In the genomic region with DNA sequence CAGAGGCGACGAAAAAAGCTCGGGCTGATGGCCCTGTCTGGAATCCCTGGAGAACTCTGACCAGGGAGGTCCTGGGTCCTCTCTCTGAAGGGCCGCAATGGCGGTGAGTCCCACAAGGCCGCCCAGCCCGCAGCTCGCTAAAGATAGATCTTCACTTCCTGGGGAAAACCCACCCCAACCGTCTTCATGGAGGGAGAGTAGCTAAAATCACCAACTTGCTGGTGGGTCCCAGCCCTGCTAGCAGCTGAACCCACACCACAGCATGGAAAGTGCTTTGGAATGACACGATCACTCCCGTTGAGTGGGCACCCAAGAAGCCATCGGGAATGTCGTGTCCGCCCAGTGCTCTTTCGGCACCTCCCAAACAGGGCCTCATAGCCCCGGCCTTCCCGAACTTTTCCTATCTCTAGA, we compare ENCODE assay signal across 7 mouse cellular contexts. TPM values are rescaled to one million over a fixed set of nuclear protein-coding genes. Genes with fewer than 3 reads are reported as not detected.
DNase-seq lines count a peak whose midpoint lies in the region; ATAC-seq and TF ChIP-seq lines count a peak whose summit lies in the region.

No protein-coding gene starts in this region.

- H3K27me3 ChIP-seq in lung, embryonic 15.5 days = no peaks in the 10 kb centered on the region
- H3K27me3 ChIP-seq in forebrain, embryonic 11.5 days (ENCODE audit: control insufficient read depth, insufficient read depth, low read length) = no peaks in the 10 kb centered on the region
- no peaks in the 10 kb centered on the region for H3K27me3 ChIP-seq in limb, embryonic 10.5 days (ENCODE audit: low read depth, poor library complexity, severe bottlenecking)
- no peaks in the 10 kb centered on the region for H3K27me3 ChIP-seq in small intestine, adult 2 months (ENCODE audit: control insufficient read depth, insufficient read depth, low read length)

- WGBS in lung, embryonic 15.5 days = 71% methylated on average over 17 of the region's 17 CpGs
- 78% methylated on average over 17 of the region's 17 CpGs for WGBS in forebrain, embryonic 11.5 days
- 81% methylated on average over 17 of the region's 17 CpGs for WGBS in limb, embryonic 10.5 days
- WGBS in small intestine, adult 2 months = 19% methylated on average over 17 of the region's 17 CpGs

- H3K36me3 ChIP-seq in lung, embryonic 15.5 days = peaks cover 49% of the 10 kb centered on the region
- H3K36me3 ChIP-seq in forebrain, embryonic 11.5 days (ENCODE audit: control insufficient read depth, insufficient read depth, low read length) = peaks cover 23% of the 10 kb centered on the region
- H3K36me3 ChIP-seq in limb, embryonic 10.5 days = peaks cover 63% of the 10 kb centered on the region
- H3K36me3 ChIP-seq in small intestine, adult 2 months (ENCODE audit: control insufficient read depth, insufficient read depth, low read length) = peaks cover 22% of the 10 kb centered on the region

- TF ChIP-seq CTCF in small intestine, adult 2 months (IDR thresholded peaks at IDR 0.05; ENCODE audit: extremely low read depth, insufficient read length, insufficient replicate concordance, low read depth, low read length) = no peak

- no peak for DNase-seq in lung, adult 18-20 months
- DNase-seq in forebrain, embryonic 11.5 days (ENCODE audit: low spot score) = no peak
- no peak for DNase-seq in limb, embryonic 10.5 days (ENCODE audit: low spot score)
- no peak for DNase-seq in left cerebral cortex, adult 8-10 months (ENCODE audit: low spot score in 2 of 2)

- no peak for TF ChIP-seq POLR2A in small intestine, adult 2 months (IDR thresholded peaks at IDR 0.05; ENCODE audit: low read depth, low read length)

- ATAC-seq in lung, embryonic 15.5 days (ENCODE audit: borderline replicate concordance, extremely low read depth, low FRiP score, low TSS enrichment) = no peak
- no peak for ATAC-seq in forebrain, embryonic 11.5 days (replicated peaks; ENCODE audit: low FRiP score)
- ATAC-seq in megakaryocyte-erythroid progenitor cell, adult 5-6 weeks (replicated peaks; ENCODE audit: low FRiP score, low TSS enrichment, poor library complexity, severe bottlenecking) = no peak

- peaks cover 37% of the 10 kb centered on the region for H3K4me1 ChIP-seq in lung, embryonic 15.5 days
- H3K4me1 ChIP-seq in forebrain, embryonic 11.5 days (replicated peaks; ENCODE audit: control insufficient read depth, insufficient read depth, low read length) = peaks cover 19% of the 10 kb centered on the region
- H3K4me1 ChIP-seq in limb, embryonic 10.5 days = peaks cover 55% of the 10 kb centered on the region
- peaks cover 17% of the 10 kb centered on the region for H3K4me1 ChIP-seq in small intestine, adult 2 months (ENCODE audit: control insufficient read depth, insufficient read depth, insufficient read length, low read length)

- no peaks in the 10 kb centered on the region for H3K9me3 ChIP-seq in lung, embryonic 15.5 days
- H3K9me3 ChIP-seq in forebrain, embryonic 11.5 days (ENCODE audit: control insufficient read depth, low read length) = no peaks in the 10 kb centered on the region
- no peaks in the 10 kb centered on the region for H3K9me3 ChIP-seq in limb, embryonic 10.5 days (replicated peaks)

- no peak overlapping the region for H3K9ac ChIP-seq in lung, embryonic 15.5 days
- no peak overlapping the region for H3K9ac ChIP-seq in forebrain, embryonic 11.5 days (ENCODE audit: low read length)

- H3K4me3 ChIP-seq in lung, embryonic 15.5 days = peak overlapping the region; percentile 89
- H3K4me3 ChIP-seq in forebrain, embryonic 11.5 days (ENCODE audit: low read depth, low read length) = peak overlapping the region; percentile 69
- peak overlapping the region; percentile 62 for H3K4me3 ChIP-seq in limb, embryonic 10.5 days
- peak overlapping the region; percentile 92 for H3K4me3 ChIP-seq in small intestine, adult 2 months (ENCODE audit: low read depth, low read length)

- peak overlapping the region; percentile 93 for H3K4me2 ChIP-seq in lung, embryonic 15.5 days
- peak overlapping the region; percentile 99; the same call in 1 of the 2 replicates for H3K4me2 ChIP-seq in forebrain, embryonic 11.5 days (ENCODE audit: low read depth, low read length, severe bottlenecking)

- peak overlapping the region; percentile 95; the same call in 1 of the 2 replicates for H3K27ac ChIP-seq in lung, embryonic 15.5 days
- no peak overlapping the region for H3K27ac ChIP-seq in forebrain, embryonic 11.5 days (ENCODE audit: low read depth, low read length)
- peak overlapping the region; percentile 91 for H3K27ac ChIP-seq in limb, embryonic 10.5 days
- peak overlapping the region; percentile 83 for H3K27ac ChIP-seq in small intestine, adult 2 months (ENCODE audit: insufficient read depth, low read depth, low read length)

RNA-seq across cellular contexts. Expression of gene Dalrd3, which starts 1.2 kb away (rescaled TPM):
- 139 and 150 TPM in 2 replicates for polyA plus RNA-seq in lung, embryonic 15.5 days (2015; fragmentation: Nextera tagmentation; extraction: Ambion mirVana)
- 176 and 195 TPM in 2 replicates for polyA plus RNA-seq in forebrain, embryonic 11.5 days (2014; fragmentation: Nextera tagmentation; extraction: Ambion mirVana)
- polyA plus RNA-seq in limb, embryonic 10.5 days (2016; fragmentation: Nextera tagmentation; extraction: Ambion mirVana) = 175 and 214 TPM in 2 replicates
- 86.7 and 118 TPM in 2 replicates for polyA plus RNA-seq in small intestine, adult 2 months (2012; rRNA removed)
- 10 to 100 TPM; 68.8 to 86.5 (median 73.5) TPM for total RNA-seq in left cerebral cortex, adult 8-10 months (2022)
- total RNA-seq in megakaryocyte-erythroid progenitor cell, adult 5-6 weeks (2014; fragmentation: Nextera tagmentation) = 119 and 182 TPM in 2 replicates
- 27.5 and 61.0 TPM in 2 replicates for total RNA-seq in megakaryocyte-erythroid progenitor cell, adult 5-6 weeks (2017)

RNA-seq across cellular contexts. Expression of gene Ndufaf3, which starts 1.3 kb away (rescaled TPM):
- 49.2 and 49.4 TPM in 2 replicates for polyA plus RNA-seq in lung, embryonic 15.5 days (2015; fragmentation: Nextera tagmentation; extraction: Ambion mirVana)
- polyA plus RNA-seq in forebrain, embryonic 11.5 days (2014; fragmentation: Nextera tagmentation; extraction: Ambion mirVana) = 50.1 and 53.2 TPM in 2 replicates
- polyA plus RNA-seq in limb, embryonic 10.5 days (2016; fragmentation: Nextera tagmentation; extraction: Ambion mirVana) = 46.2 and 49.3 TPM in 2 replicates
- 19.8 and 26.2 TPM in 2 replicates for polyA plus RNA-seq in small intestine, adult 2 months (2012; rRNA removed)
- total RNA-seq in left cerebral cortex, adult 8-10 months (2022) = 10 to 100 TPM; 67.2 to 77.5 (median 73.4) TPM
- total RNA-seq in megakaryocyte-erythroid progenitor cell, adult 5-6 weeks (2014; fragmentation: Nextera tagmentation) = 21.9 and 31.1 TPM in 2 replicates
- total RNA-seq in megakaryocyte-erythroid progenitor cell, adult 5-6 weeks (2017) = 14.1 and 28.7 TPM in 2 replicates

RNA-seq across cellular contexts. Expression of gene Impdh2, which starts 8.4 kb away (rescaled TPM):
- polyA plus RNA-seq in lung, embryonic 15.5 days (2015; fragmentation: Nextera tagmentation; extraction: Ambion mirVana) = 178 TPM in 2 replicates
- polyA plus RNA-seq in forebrain, embryonic 11.5 days (2014; fragmentation: Nextera tagmentation; extraction: Ambion mirVana) = 197 and 199 TPM in 2 replicates
- polyA plus RNA-seq in limb, embryonic 10.5 days (2016; fragmentation: Nextera tagmentation; extraction: Ambion mirVana) = 255 and 288 TPM in 2 replicates
- 23.2 and 52.9 TPM in 2 replicates for polyA plus RNA-seq in small intestine, adult 2 months (2012; rRNA removed)
- 10 to 100 TPM; 43.7 to 54.7 (median 50.7) TPM for total RNA-seq in left cerebral cortex, adult 8-10 months (2022)
- total RNA-seq in megakaryocyte-erythroid progenitor cell, adult 5-6 weeks (2014; fragmentation: Nextera tagmentation) = 430 and 507 TPM in 2 replicates
- total RNA-seq in megakaryocyte-erythroid progenitor cell, adult 5-6 weeks (2017) = 413 and 539 TPM in 2 replicates

RNA-seq across cellular contexts. Expression of gene Wdr6, which starts 10.0 kb away (rescaled TPM):
- 131 and 134 TPM in 2 replicates for polyA plus RNA-seq in lung, embryonic 15.5 days (2015; fragmentation: Nextera tagmentation; extraction: Ambion mirVana)
- 196 TPM in 2 replicates for polyA plus RNA-seq in forebrain, embryonic 11.5 days (2014; fragmentation: Nextera tagmentation; extraction: Ambion mirVana)
- polyA plus RNA-seq in limb, embryonic 10.5 days (2016; fragmentation: Nextera tagmentation; extraction: Ambion mirVana) = 165 and 236 TPM in 2 replicates
- polyA plus RNA-seq in small intestine, adult 2 months (2012; rRNA removed) = 10.7 and 15.9 TPM in 2 replicates
- 100 to 1,000 TPM; 129 to 151 (median 133) TPM for total RNA-seq in left cerebral cortex, adult 8-10 months (2022)
- 33.2 and 34.7 TPM in 2 replicates for total RNA-seq in megakaryocyte-erythroid progenitor cell, adult 5-6 weeks (2014; fragmentation: Nextera tagmentation)
- 25.8 and 26.8 TPM in 2 replicates for total RNA-seq in megakaryocyte-erythroid progenitor cell, adult 5-6 weeks (2017)

RNA-seq across cellular contexts. Expression of gene P4htm, which starts 29.0 kb away (rescaled TPM):
- polyA plus RNA-seq in lung, embryonic 15.5 days (2015; fragmentation: Nextera tagmentation; extraction: Ambion mirVana) = 7.7 and 7.9 TPM in 2 replicates
- 11.9 and 12.6 TPM in 2 replicates for polyA plus RNA-seq in forebrain, embryonic 11.5 days (2014; fragmentation: Nextera tagmentation; extraction: Ambion mirVana)
- 3.7 and 6.5 TPM in 2 replicates for polyA plus RNA-seq in limb, embryonic 10.5 days (2016; fragmentation: Nextera tagmentation; extraction: Ambion mirVana)
- polyA plus RNA-seq in small intestine, adult 2 months (2012; rRNA removed) = 3.8 and 4.8 TPM in 2 replicates
- 10 to 100 TPM; 87.5 to 98.6 (median 93.9) TPM for total RNA-seq in left cerebral cortex, adult 8-10 months (2022)
- 2.6 and 3.2 TPM in 2 replicates for total RNA-seq in megakaryocyte-erythroid progenitor cell, adult 5-6 weeks (2014; fragmentation: Nextera tagmentation)
- total RNA-seq in megakaryocyte-erythroid progenitor cell, adult 5-6 weeks (2017) = 1.5 TPM in 1 of 2 replicates, not detected in the other
